Mouse (Mus musculus) myocyte (in vitro differentiated cells): ENCODE data around the gene Nrsn2. TPM values are rescaled to one million over a fixed set of nuclear protein-coding genes. Genes with fewer than 3 reads are reported as not detected.

Experiments
- H3K27me3 ChIP-seq: one replicate; pipeline ENCODE4 v1.6.1; 2011; ENCODE audit not compliant: control insufficient read depth, insufficient read depth, insufficient read length
- H3K36me3 ChIP-seq: one replicate; pipeline ENCODE4 v1.6.1; 2011; ENCODE audit not compliant: control insufficient read depth, insufficient read depth
- H3K4me2 ChIP-seq: one replicate; pipeline ENCODE4 v1.6.1; 2011; ENCODE audit warnings: low read depth, control low read depth
- H3K4me3 ChIP-seq: one replicate; pipeline ENCODE4 v1.5.1; 2011; ENCODE audit warnings: mild to moderate bottlenecking, control low read depth, moderate library complexity
- H3K79me2 ChIP-seq: one replicate; pipeline ENCODE4 v1.6.1; 2011; ENCODE audit not compliant: control insufficient read depth, insufficient read depth
- H3ac ChIP-seq: one replicate; pipeline ENCODE4 v1.6.1; 2011; ENCODE audit not compliant: control insufficient read depth, insufficient read length
- CEBPB ChIP-seq: IDR thresholded peaks from 2 replicates; pipeline ENCODE4 v1.6.1; 2011; ENCODE audit warnings: mild to moderate bottlenecking, moderate library complexity; ENCODE audit not compliant: poor library complexity, insufficient read depth, severe bottlenecking
- E2F4 ChIP-seq: IDR thresholded peaks from one replicate; pipeline ENCODE4 v1.6.1; 2011; ENCODE audit warnings: mild to moderate bottlenecking, control low read depth, moderate library complexity; ENCODE audit not compliant: insufficient read depth
- MAX ChIP-seq: IDR thresholded peaks from one replicate; pipeline ENCODE4 v1.6.1; 2011; ENCODE audit warnings: low read depth, mild to moderate bottlenecking, control low read depth
- MYOD1 ChIP-seq, 3 experiments: IDR thresholded peaks; one replicate each; pipeline ENCODE4 v1.6.1; 2011; ENCODE audit warnings: control low read depth in 2 of 3, low read depth in 2 of 3, mild to moderate bottlenecking in 2 of 3, moderate library complexity in 1 of 3; ENCODE audit not compliant: insufficient read length in 2 of 3, control insufficient read depth in 1 of 3
- MYOG ChIP-seq, 3 experiments: IDR thresholded peaks; one replicate each; pipeline ENCODE4 v1.6.1; 2011; ENCODE audit warnings: control low read depth in 2 of 3, low read depth in 2 of 3, mild to moderate bottlenecking in 2 of 3; ENCODE audit not compliant: insufficient read length in 2 of 3, control insufficient read depth in 1 of 3, insufficient read depth in 1 of 3
- POLR2A ChIP-seq: IDR thresholded peaks from one replicate; pipeline ENCODE4 v1.6.1; 2011; ENCODE audit warnings: low read depth, mild to moderate bottlenecking, control low read depth, moderate library complexity; ENCODE audit not compliant: insufficient read length
- POLR2AphosphoS2 ChIP-seq: IDR thresholded peaks from one replicate; pipeline ENCODE4 v1.6.1; 2011; ENCODE audit warnings: low read depth, control low read depth; ENCODE audit not compliant: insufficient read length
- REST ChIP-seq: IDR thresholded peaks from one replicate; pipeline ENCODE4 v1.6.1; 2011; ENCODE audit warnings: mild to moderate bottlenecking, control low read depth, moderate library complexity; ENCODE audit not compliant: insufficient read depth, insufficient read length
- SRF ChIP-seq: IDR thresholded peaks from one replicate; pipeline ENCODE4 v1.6.1; 2011; ENCODE audit warnings: low read depth; ENCODE audit not compliant: control insufficient read depth, insufficient read length
- TCF12 ChIP-seq: IDR thresholded peaks from one replicate; pipeline ENCODE4 v1.6.1; 2011; ENCODE audit warnings: mild to moderate bottlenecking, control low read depth; ENCODE audit not compliant: poor library complexity, insufficient read depth, severe bottlenecking
- TCF3 ChIP-seq: IDR thresholded peaks from one replicate; pipeline ENCODE4 v1.6.1; 2011; ENCODE audit warnings: low read depth, control low read depth; ENCODE audit not compliant: insufficient read length
- USF1 ChIP-seq: IDR thresholded peaks from one replicate; pipeline ENCODE4 v1.6.1; 2011; ENCODE audit warnings: low read depth, mild to moderate bottlenecking, control low read depth, moderate library complexity
- polyA plus RNA-seq: library from polyadenylated mRNA; unstranded; fragments of >200 nt; fragmentation: generic; extraction: Trizol; gene quantifications from one replicate; pipeline ENCODE4 v1.2.1, GENCODE M21; 2012; ENCODE audit warnings: missing spikeins

Nrsn2 gene
- polyA plus RNA-seq, 1 experiment: not detected

- Histone ChIP-seq H3K4me3 (peak overlapping the region; percentile 0), H3K36me3 (no peaks in the 10 kb centered on the region), H3K27me3 (peaks cover 9% of the 10 kb centered on the region), H3K4me2 (peak overlapping the region; percentile 77), H3K79me2 (no peaks in the 10 kb centered on the region), H3ac (no peak overlapping the region)
- TF ChIP-seq POLR2AphosphoS2 (no peak), TCF3 (no peak), TCF12 (no peak), POLR2A (no peak), MYOG (IDR thresholded peaks at IDR 0.05; ENCODE audit: control insufficient read depth in 1 of 3, insufficient read depth in 1 of 3, insufficient read length in 2 of 3, low read depth in 2 of 3) (no peak), USF1 (no peak), MYOD1 (IDR thresholded peaks at IDR 0.05; ENCODE audit: control insufficient read depth in 1 of 3, insufficient read length in 2 of 3, low read depth in 2 of 3) (no peak), SRF (no peak), E2F4 (no peak), CEBPB (no peak), MAX (no peak), REST (no peak)
These were observed 29.7 kb upstream of the Nrsn2 start for GRCm38 (mm10) chr2:152406126-152406525.

GRCm38 (mm10) chr2:152399122-152399542, 22.7 kb upstream of the Nrsn2 start:
- H3K36me3 ChIP-seq: no peaks in the 10 kb centered on the region
- peak overlapping the region; percentile 64 for H3K4me3 ChIP-seq
- no peaks in the 10 kb centered on the region for H3K27me3 ChIP-seq
- peak overlapping the region; percentile 100 for H3K4me2 ChIP-seq
- H3K79me2 ChIP-seq: no peaks in the 10 kb centered on the region
- no peak overlapping the region for H3ac ChIP-seq
- no peak for TF ChIP-seq SRF
- no peak for TF ChIP-seq MYOD1 (IDR thresholded peaks at IDR 0.05; ENCODE audit: control insufficient read depth in 1 of 3, insufficient read length in 2 of 3, low read depth in 2 of 3)
- no peak for TF ChIP-seq POLR2A
- no peak for TF ChIP-seq TCF3
- no peak for TF ChIP-seq CEBPB
- no peak for TF ChIP-seq MAX
- TF ChIP-seq MYOG (IDR thresholded peaks at IDR 0.05; ENCODE audit: control insufficient read depth in 1 of 3, insufficient read depth in 1 of 3, insufficient read length in 2 of 3, low read depth in 2 of 3): no peak
- TF ChIP-seq USF1: no peak
- TF ChIP-seq E2F4: no peak
- no peak for TF ChIP-seq POLR2AphosphoS2
- TF ChIP-seq REST: no peak
- TF ChIP-seq TCF12: no peak

- Histone ChIP-seq H3K79me2 (no peaks in the 10 kb centered on the region), H3ac (peak overlapping the region; percentile 52), H3K4me2 (peak overlapping the region; percentile 100), H3K27me3 (no peaks in the 10 kb centered on the region), H3K4me3 (peak overlapping the region; percentile 64), H3K36me3 (no peaks in the 10 kb centered on the region)
- TF ChIP-seq TCF12 (no peak), POLR2AphosphoS2 (no peak), CEBPB (no peak), MYOG (IDR thresholded peaks at IDR 0.05; ENCODE audit: control insufficient read depth in 1 of 3, insufficient read depth in 1 of 3, insufficient read length in 2 of 3, low read depth in 2 of 3) (peak in 1 of 3 experiments; percentile 54), MYOD1 (IDR thresholded peaks at IDR 0.05; ENCODE audit: control insufficient read depth in 1 of 3, insufficient read length in 2 of 3, low read depth in 2 of 3) (peak in 1 of 3 experiments; percentile 43), E2F4 (peak; percentile 15), REST (no peak), USF1 (no peak), MAX (no peak), TCF3 (no peak), POLR2A (no peak), SRF (no peak)
These were observed 22.3 kb upstream of the Nrsn2 start for GRCm38 (mm10) chr2:152398691-152399090.

GRCm38 (mm10) chr2:152397680-152398435, 21.4 kb upstream of the Nrsn2 start, which contains the start of gene Sox12:
Gene Sox12 (minus strand): TSS chr2:152398063.
- peak within 1 kb of the TSS; percentile 52 for H3ac ChIP-seq
- peak within 1 kb of the TSS; percentile 100 for H3K4me2 ChIP-seq
- H3K27me3 ChIP-seq: no peaks in the 10 kb centered on the region
- H3K79me2 ChIP-seq: no peaks in the 10 kb centered on the region
- H3K4me3 ChIP-seq: peak within 1 kb of the TSS; percentile 64
- H3K36me3 ChIP-seq: no peaks in the 10 kb centered on the region
- TF ChIP-seq POLR2A (peak; percentile 53), E2F4 (no peak)

GRCm38 (mm10) chr2:152397004-152397589, 20.7 kb upstream of the Nrsn2 start:
- TF ChIP-seq CEBPB: no peak
- no peak for TF ChIP-seq POLR2AphosphoS2
- peak; percentile 8 for TF ChIP-seq E2F4
- no peak for TF ChIP-seq TCF12
- peak; percentile 36 for TF ChIP-seq POLR2A
- peak in 2 of 3 experiments; percentile 5 to 61 for TF ChIP-seq MYOG (IDR thresholded peaks at IDR 0.05; ENCODE audit: control insufficient read depth in 1 of 3, insufficient read depth in 1 of 3, insufficient read length in 2 of 3, low read depth in 2 of 3)
- TF ChIP-seq USF1: no peak
- TF ChIP-seq MYOD1 (IDR thresholded peaks at IDR 0.05; ENCODE audit: control insufficient read depth in 1 of 3, insufficient read length in 2 of 3, low read depth in 2 of 3): peak in 1 of 3 experiments; percentile 71
- no peak for TF ChIP-seq SRF
- Histone ChIP-seq H3K79me2 (no peaks in the 10 kb centered on the region), H3K4me3 (peak overlapping the region; percentile 64), H3K36me3 (no peaks in the 10 kb centered on the region), H3K27me3 (no peaks in the 10 kb centered on the region), H3K4me2 (peak overlapping the region; percentile 78), H3ac (peak overlapping the region; percentile 52)
